Mouse (Mus musculus): ENCODE measurements around the gene Ezh1. TPM values are rescaled to one million over a fixed set of nuclear protein-coding genes. Genes with fewer than 3 reads are reported as not detected.
A peak's percentile ranks its signal among the peaks of the same experiment; 100 is the strongest.

The Ezh1 gene
- total and polyA plus RNA-seq, 2 experiments from 2014 or later, result 25.4 to 40.0 TPM

- peaks cover 5% of the 10 kb centered on the region; the same call in 1 of the 2 replicates for H3K36me3 ChIP-seq (ENCODE audit: insufficient read depth, low read length)
- ATAC-seq (ENCODE audit: low FRiP score) (no peak), DNase-seq (ENCODE audit: low spot score) (no peak)
- peaks cover 27% of the 10 kb centered on the region for H3K4me1 ChIP-seq (ENCODE audit: insufficient read depth, low read length)
- H3K9ac ChIP-seq (replicated peaks; ENCODE audit: low read length, poor library complexity, severe bottlenecking), result peak overlapping the region; percentile 54
- peak overlapping the region; percentile 65 for H3K4me3 ChIP-seq (ENCODE audit: low read depth, low read length)
- 13% methylated on average over 5 of the region's 5 CpGs for WGBS
- H3K4me2 ChIP-seq (ENCODE audit: low read depth, low read length, poor library complexity, severe bottlenecking), result peak overlapping the region; percentile 81
- TF ChIP-seq CTCF (IDR thresholded peaks at IDR 0.05), result no peak
- H3K9me3 ChIP-seq (ENCODE audit: low read length), result no peaks in the 10 kb centered on the region
- peak overlapping the region; percentile 72 for H3K27ac ChIP-seq (ENCODE audit: low read depth, low read length)
- peaks cover 14% of the 10 kb centered on the region for H3K27me3 ChIP-seq (ENCODE audit: insufficient read depth, low read length)
These were observed 53.8 kb downstream of the Ezh1 start for GRCm38 (mm10) chr11:101172434-101172815.

- DNase-seq (ENCODE audit: low spot score) (peak; percentile 87), ATAC-seq (ENCODE audit: low FRiP score) (peak; percentile 42; the same call in 1 of the 2 replicates)
- Histone ChIP-seq H3K27me3 (ENCODE audit: insufficient read depth, low read length) (peaks cover 20% of the 10 kb centered on the region), H3K36me3 (ENCODE audit: insufficient read depth, low read length) (peaks cover 9% of the 10 kb centered on the region), H3K4me2 (ENCODE audit: low read depth, low read length, poor library complexity, severe bottlenecking) (peak overlapping the region; percentile 81), H3K27ac (ENCODE audit: low read depth, low read length) (peak overlapping the region; percentile 72), H3K4me1 (ENCODE audit: insufficient read depth, low read length) (peaks cover 27% of the 10 kb centered on the region), H3K4me3 (ENCODE audit: low read depth, low read length) (peak overlapping the region; percentile 65), H3K9ac (replicated peaks; ENCODE audit: low read length, poor library complexity, severe bottlenecking) (peak overlapping the region; percentile 54), H3K9me3 (ENCODE audit: low read length) (no peaks in the 10 kb centered on the region)
- under 1% methylated on average over 31 of the region's 31 CpGs for WGBS
- no peak for TF ChIP-seq CTCF (IDR thresholded peaks at IDR 0.05)
These were observed 54.4 kb downstream of the Ezh1 start for GRCm38 (mm10) chr11:101171721-101172433.

GRCm38 (mm10) chr11:101170811-101171610 is 55.3 kb downstream of the Ezh1 start, which contains the start of gene Plekhh3:
TSS of gene Plekhh3 (minus strand) at chr11:101171351.
- H3K4me2 ChIP-seq (ENCODE audit: low read depth, low read length, poor library complexity, severe bottlenecking), result peak within 1 kb of the TSS; percentile 91
- peaks cover 28% of the 10 kb centered on the region for H3K27me3 ChIP-seq (ENCODE audit: insufficient read depth, low read length)
- DNase-seq (ENCODE audit: low spot score), result peak; percentile 99
- H3K4me3 ChIP-seq (ENCODE audit: low read depth, low read length), result peak within 1 kb of the TSS; percentile 65
- peaks cover 15% of the 10 kb centered on the region for H3K36me3 ChIP-seq (ENCODE audit: insufficient read depth, low read length)
- H3K9ac ChIP-seq (replicated peaks; ENCODE audit: low read length, poor library complexity, severe bottlenecking), result peak within 1 kb of the TSS; percentile 64
- peak within 1 kb of the TSS; percentile 74 for H3K27ac ChIP-seq (ENCODE audit: low read depth, low read length)
- TF ChIP-seq CTCF (IDR thresholded peaks at IDR 0.05), result peak; percentile 29
- H3K4me1 ChIP-seq (ENCODE audit: insufficient read depth, low read length), result peaks cover 27% of the 10 kb centered on the region
- peak; percentile 95 for ATAC-seq (ENCODE audit: low FRiP score)
- under 1% methylated on average over 43 of the region's 50 CpGs for WGBS
- no peaks in the 10 kb centered on the region for H3K9me3 ChIP-seq (ENCODE audit: low read length)

GRCm38 (mm10) chr11:101170354-101170810 is 55.9 kb downstream of the Ezh1 start, which contains the start of gene Cntnap1:
TSS of gene Cntnap1 (plus strand) at chr11:101170523.
- peak within 1 kb of the TSS; percentile 91 for H3K4me2 ChIP-seq (ENCODE audit: low read depth, low read length, poor library complexity, severe bottlenecking)
- peak within 1 kb of the TSS; percentile 74 for H3K27ac ChIP-seq (ENCODE audit: low read depth, low read length)
- peaks cover 33% of the 10 kb centered on the region for H3K27me3 ChIP-seq (ENCODE audit: insufficient read depth, low read length)
- peak within 1 kb of the TSS; percentile 65 for H3K4me3 ChIP-seq (ENCODE audit: low read depth, low read length)
- DNase-seq (ENCODE audit: low spot score) (peak; percentile 37), ATAC-seq (ENCODE audit: low FRiP score) (no peak)
- peaks cover 20% of the 10 kb centered on the region for H3K36me3 ChIP-seq (ENCODE audit: insufficient read depth, low read length)
- TF ChIP-seq CTCF (IDR thresholded peaks at IDR 0.05), result no peak
- H3K9ac ChIP-seq (replicated peaks; ENCODE audit: low read length, poor library complexity, severe bottlenecking), result peak within 1 kb of the TSS; percentile 64
- 0% methylated on average over 30 of the region's 35 CpGs for WGBS
- no peaks in the 10 kb centered on the region for H3K9me3 ChIP-seq (ENCODE audit: low read length)
- peaks cover 27% of the 10 kb centered on the region for H3K4me1 ChIP-seq (ENCODE audit: insufficient read depth, low read length)

GRCm38 (mm10) chr11:101169301-101170107 is 56.8 kb downstream of the Ezh1 start:
- Histone ChIP-seq H3K4me1 (ENCODE audit: insufficient read depth, low read length) (peaks cover 23% of the 10 kb centered on the region), H3K36me3 (ENCODE audit: insufficient read depth, low read length) (peaks cover 26% of the 10 kb centered on the region), H3K9ac (replicated peaks; ENCODE audit: low read length, poor library complexity, severe bottlenecking) (0 out of 2 replicates have a peak overlapping the region, but pooled peaks have one; percentile 14), H3K27ac (ENCODE audit: low read depth, low read length) (no peak overlapping the region), H3K4me2 (ENCODE audit: low read depth, low read length, poor library complexity, severe bottlenecking) (peak overlapping the region; percentile 91), H3K27me3 (ENCODE audit: insufficient read depth, low read length) (peaks cover 42% of the 10 kb centered on the region), H3K9me3 (ENCODE audit: low read length) (no peaks in the 10 kb centered on the region), H3K4me3 (ENCODE audit: low read depth, low read length) (peak overlapping the region; percentile 65)
- 16% methylated on average over 17 of the region's 17 CpGs for WGBS
- TF ChIP-seq CTCF (IDR thresholded peaks at IDR 0.05), result no peak
- ATAC-seq (ENCODE audit: low FRiP score), result no peak
- no peak for DNase-seq (ENCODE audit: low spot score)

Measured in midbrain, postnatal 0 days (tissue).